Mouse (Mus musculus) gastrocnemius, adult 2 months (tissue): ENCODE results near the gene Polr3b. TPM values are rescaled to one million over a fixed set of nuclear protein-coding genes. Genes with fewer than 3 reads are reported as not detected.

Source experiments
- DNase-seq: peaks from one replicate; pipeline ENCODE4 v3.0.0; 2022
- H3K27ac ChIP-seq: fragments of 200-600 bp; 2 replicates; pipeline ENCODE4 v1.8.1; 2022; ENCODE audit warnings: mild to moderate bottlenecking
- H3K4me3 ChIP-seq: fragments of 200-600 bp; 2 replicates; pipeline ENCODE4 v1.8.1; 2022; ENCODE audit warnings: mild to moderate bottlenecking, moderate library complexity
- CTCF ChIP-seq: fragments of 200-600 bp; IDR thresholded peaks from 2 replicates; pipeline ENCODE4 v1.8.1; 2022; ENCODE audit warnings: antibody characterized with exemption, mild to moderate bottlenecking, moderate library complexity
- intact Hi-C: fragments of 180-260 bp; cut with DNase I; formaldehyde crosslinking; loops from one replicate; pipeline ENCODE4 v1.15.1; 2025
- long read RNA-seq, 2 experiments: library from polyadenylated mRNA; stranded (forward); transcript quantifications; one replicate each; pipeline ENCODE4 v2.0.0; 2021
- total RNA-seq, 2 experiments: library from RNA; stranded (reverse); gene quantifications; 2 replicates each; pipeline ENCODE4 v1.2.3; 2021

Polr3b gene
- total RNA-seq, result 10 to 100 TPM in 1 of 2 experiments, 1 to 10 TPM in 1; 9.3 to 13.3 TPM
- long read RNA-seq, experiment 1, full-length matches to known transcripts, result 1 of 2 reads
- long read RNA-seq, experiment 1, partial matches to known transcripts, result 1 of 2 reads
- long read RNA-seq, experiment 1, other reads (novel, unspliced or antisense), result 0 of 2 reads
- long read RNA-seq, experiment 2, full-length matches to known transcripts, result 3 of 6 reads
- long read RNA-seq, experiment 2, partial matches to known transcripts, result 3 of 6 reads
- long read RNA-seq, experiment 2, other reads (novel, unspliced or antisense), result 0 of 6 reads

GRCm38 (mm10) chr10:84621826-84622790 is at the start of gene Polr3b:
Polr3b (plus strand) TSS chr10:84622292.
- H3K27ac ChIP-seq, result peak within 1 kb of the TSS; percentile 97
- peak within 1 kb of the TSS; percentile 90 for H3K4me3 ChIP-seq
- DNase-seq, result peak; percentile 94
- intact Hi-C loops, result loop anchor here (1.0 to 5.0 kb wide), 3 partner anchors 46 to 105 kb away; partner anchors contain the start of genes Ckap4 and Tcp11l2
- TF ChIP-seq CTCF, result peak; percentile 17; the same call in 1 of the 2 replicates

GRCm38 (mm10) chr10:84573671-84574420 is 48.2 kb upstream of the Polr3b start:
- intact Hi-C loops, result no loop called here
- no peak overlapping the region for H3K4me3 ChIP-seq
- H3K27ac ChIP-seq, result no peak overlapping the region
- TF ChIP-seq CTCF, result no peak
- no peak for DNase-seq

GRCm38 (mm10) chr10:84576029-84576394 is 46.1 kb upstream of the Polr3b start:
- H3K27ac ChIP-seq, result peak overlapping the region; percentile 100
- H3K4me3 ChIP-seq, result peak overlapping the region; percentile 83
- no peak for TF ChIP-seq CTCF
- intact Hi-C loops, result loop anchor here (1.0 to 5.0 kb wide), 2 partner anchors 46 to 49 kb away; partner anchors contain the start of gene Polr3b
- DNase-seq, result no peak

- DNase-seq, result peak; percentile 96
- H3K4me3 ChIP-seq, result peak within 1 kb of the TSS; percentile 83
- peak within 1 kb of the TSS; percentile 100 for H3K27ac ChIP-seq
- no peak for TF ChIP-seq CTCF
- intact Hi-C loops, result loop anchor here (1.0 to 5.0 kb wide), 2 partner anchors 46 to 49 kb away; partner anchors contain the start of gene Polr3b
Observed at GRCm38 (mm10) chr10:84576395-84577070, 45.6 kb upstream of the Polr3b start, which contains the start of gene Tcp11l2. Tcp11l2 (plus strand) TSS chr10:84576626.

GRCm38 (mm10) chr10:84577071-84577727 is 44.9 kb upstream of the Polr3b start:
- Histone ChIP-seq H3K27ac (peak overlapping the region; percentile 100), H3K4me3 (peak overlapping the region; percentile 83)
- intact Hi-C loops, result loop anchor here (5.0 kb wide), 1 partner anchor 50 kb away; no protein-coding TSS in a partner anchor
- DNase-seq, result peak; percentile 90
- TF ChIP-seq CTCF, result no peak

- intact Hi-C loops, result loop anchor here (5.0 kb wide), 1 partner anchor 51 kb away; no protein-coding TSS in a partner anchor
- DNase-seq, result no peak
- Histone ChIP-seq H3K4me3 (peak overlapping the region; percentile 83), H3K27ac (peak overlapping the region; percentile 100)
- no peak for TF ChIP-seq CTCF
Observed at GRCm38 (mm10) chr10:84578738-84579137, 43.4 kb upstream of the Polr3b start.

- H3K4me3 ChIP-seq, result no peak overlapping the region; the same call in 1 of the 2 replicates
- no peak for DNase-seq
- TF ChIP-seq CTCF, result no peak
- intact Hi-C loops, result loop anchor here (5.0 kb wide), 1 partner anchor 52 kb away; no protein-coding TSS in a partner anchor
- no peak overlapping the region for H3K27ac ChIP-seq
Observed at GRCm38 (mm10) chr10:84579527-84579926, 42.6 kb upstream of the Polr3b start.

- 0 out of 2 replicates have a peak overlapping the region, but pooled peaks have one; percentile 11 for H3K4me3 ChIP-seq
- intact Hi-C loops, result no loop called here
- no peak for TF ChIP-seq CTCF
- no peak for DNase-seq
- peak overlapping the region; percentile 78 for H3K27ac ChIP-seq
Observed at GRCm38 (mm10) chr10:84581191-84581590, 40.9 kb upstream of the Polr3b start.

- Histone ChIP-seq H3K27ac (peak overlapping the region; percentile 78), H3K4me3 (no peak overlapping the region)
- peak; percentile 56 for DNase-seq
- TF ChIP-seq CTCF, result no peak
- intact Hi-C loops, result no loop called here
Observed at GRCm38 (mm10) chr10:84582236-84582635, 39.9 kb upstream of the Polr3b start.

GRCm38 (mm10) chr10:84584451-84585293 is 37.4 kb upstream of the Polr3b start:
- no peak for DNase-seq
- Histone ChIP-seq H3K27ac (peak overlapping the region; percentile 28; the same call in 1 of the 2 replicates), H3K4me3 (peak overlapping the region; percentile 33)
- TF ChIP-seq CTCF, result no peak
- intact Hi-C loops, result no loop called here
